Mouse (Mus musculus): ENCODE measurements around the gene Saysd1. TPM values are rescaled to one million over a fixed set of nuclear protein-coding genes. Genes with fewer than 3 reads are reported as not detected.

Gene Saysd1
- polyA plus RNA-seq, 2 experiments, result 1.9 to 4.1 TPM

DNA sequence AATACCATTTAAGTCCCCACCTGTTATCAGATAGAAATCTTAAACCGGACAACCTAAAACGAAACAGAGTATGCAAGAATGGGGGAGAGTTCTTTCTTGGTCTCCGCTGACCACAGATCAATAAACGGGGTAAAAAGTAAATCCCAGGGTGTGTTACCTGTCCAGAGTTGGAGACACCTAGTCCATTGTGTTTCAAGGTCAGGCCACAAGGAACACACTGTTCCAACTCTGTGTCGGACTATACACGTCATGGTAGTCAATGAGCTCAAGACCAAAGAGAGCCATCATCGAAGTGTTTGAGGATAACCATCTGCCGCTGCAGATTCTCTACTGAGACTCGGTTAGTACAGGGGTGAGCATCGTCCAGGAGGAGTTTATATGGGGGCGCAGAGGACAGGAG is 10.2 kb upstream of the Saysd1 start:
- no peak for TF ChIP-seq CTCF (IDR thresholded peaks at IDR 0.05; ENCODE audit: low read depth)
- no peak for TF ChIP-seq EP300 (IDR thresholded peaks at IDR 0.05; ENCODE audit: low read depth)
- Histone ChIP-seq H3K36me3 (replicated peaks; ENCODE audit: control insufficient read depth, insufficient read depth, low read depth) (peaks cover 13% of the 10 kb centered on the region), H3K4me3 (ENCODE audit: insufficient read depth in 1 of 2, low read depth in 2 of 2, low read length in 2 of 2) (no peak overlapping the region), H3K9me3 (ENCODE audit: control insufficient read depth, low read length) (no peaks in the 10 kb centered on the region), H3K4me1 (replicated peaks; ENCODE audit: control insufficient read depth in 2 of 2, insufficient read depth in 2 of 2, low read length in 1 of 2) (no peaks in the 10 kb centered on the region), H3K4me2 (ENCODE audit: low read depth) (no peak overlapping the region), H3K27me3 (ENCODE audit: control insufficient read depth, insufficient read depth, low read length) (no peaks in the 10 kb centered on the region), H3K9ac (replicated peaks) (no peak overlapping the region), H3K27ac (no peak overlapping the region)
- ATAC-seq (ENCODE audit: insufficient read depth) (no peak), DNase-seq (ENCODE audit: low read depth in 3 of 3, low spot score in 3 of 3) (no peak)
- WGBS (ENCODE audit: insufficient replicate concordance), result 83% methylated on average over 11 of the region's 11 CpGs

- H3K9ac ChIP-seq (replicated peaks), result no peak overlapping the region
- TF ChIP-seq CTCF (IDR thresholded peaks at IDR 0.05; ENCODE audit: low read depth), result no peak
- TF ChIP-seq EP300 (IDR thresholded peaks at IDR 0.05; ENCODE audit: low read depth), result no peak
- ATAC-seq (ENCODE audit: insufficient read depth) (no peak), DNase-seq (ENCODE audit: low read depth in 3 of 3, low spot score in 3 of 3) (no peak)
- WGBS (ENCODE audit: insufficient replicate concordance), result 86% methylated on average over 7 of the region's 7 CpGs
- no peak overlapping the region for H3K4me3 ChIP-seq (ENCODE audit: insufficient read depth in 1 of 2, low read depth in 2 of 2, low read length in 2 of 2)
- H3K4me2 ChIP-seq (ENCODE audit: low read depth), result no peak overlapping the region
- peaks cover 18% of the 10 kb centered on the region for H3K36me3 ChIP-seq (replicated peaks; ENCODE audit: control insufficient read depth, insufficient read depth, low read depth)
- no peaks in the 10 kb centered on the region for H3K9me3 ChIP-seq (ENCODE audit: control insufficient read depth, low read length)
- no peaks in the 10 kb centered on the region for H3K27me3 ChIP-seq (ENCODE audit: control insufficient read depth, insufficient read depth, low read length)
- no peak overlapping the region for H3K27ac ChIP-seq
- H3K4me1 ChIP-seq (replicated peaks; ENCODE audit: control insufficient read depth in 2 of 2, insufficient read depth in 2 of 2, low read length in 1 of 2), result no peaks in the 10 kb centered on the region
Measured at GRCm38 (mm10) chr14:20147854-20148253, 9.5 kb upstream of the Saysd1 start.

GRCm38 (mm10) chr14:20144093-20144492 is 5.8 kb upstream of the Saysd1 start:
- 74% methylated on average over 4 of the region's 4 CpGs for WGBS (ENCODE audit: insufficient replicate concordance)
- Histone ChIP-seq H3K9me3 (ENCODE audit: control insufficient read depth, low read length) (no peaks in the 10 kb centered on the region), H3K9ac (replicated peaks) (no peak overlapping the region), H3K4me3 (ENCODE audit: insufficient read depth in 1 of 2, low read depth in 2 of 2, low read length in 2 of 2) (no peak overlapping the region), H3K27ac (no peak overlapping the region), H3K4me1 (replicated peaks; ENCODE audit: control insufficient read depth in 2 of 2, insufficient read depth in 2 of 2, low read length in 1 of 2) (no peaks in the 10 kb centered on the region), H3K4me2 (ENCODE audit: low read depth) (no peak overlapping the region), H3K27me3 (ENCODE audit: control insufficient read depth, insufficient read depth, low read length) (no peaks in the 10 kb centered on the region), H3K36me3 (replicated peaks; ENCODE audit: control insufficient read depth, insufficient read depth, low read depth) (peaks cover 35% of the 10 kb centered on the region)
- ATAC-seq (ENCODE audit: insufficient read depth) (no peak), DNase-seq (ENCODE audit: low read depth in 3 of 3, low spot score in 3 of 3) (no peak)
- TF ChIP-seq CTCF (IDR thresholded peaks at IDR 0.05; ENCODE audit: low read depth), result no peak
- no peak for TF ChIP-seq EP300 (IDR thresholded peaks at IDR 0.05; ENCODE audit: low read depth)

DNA sequence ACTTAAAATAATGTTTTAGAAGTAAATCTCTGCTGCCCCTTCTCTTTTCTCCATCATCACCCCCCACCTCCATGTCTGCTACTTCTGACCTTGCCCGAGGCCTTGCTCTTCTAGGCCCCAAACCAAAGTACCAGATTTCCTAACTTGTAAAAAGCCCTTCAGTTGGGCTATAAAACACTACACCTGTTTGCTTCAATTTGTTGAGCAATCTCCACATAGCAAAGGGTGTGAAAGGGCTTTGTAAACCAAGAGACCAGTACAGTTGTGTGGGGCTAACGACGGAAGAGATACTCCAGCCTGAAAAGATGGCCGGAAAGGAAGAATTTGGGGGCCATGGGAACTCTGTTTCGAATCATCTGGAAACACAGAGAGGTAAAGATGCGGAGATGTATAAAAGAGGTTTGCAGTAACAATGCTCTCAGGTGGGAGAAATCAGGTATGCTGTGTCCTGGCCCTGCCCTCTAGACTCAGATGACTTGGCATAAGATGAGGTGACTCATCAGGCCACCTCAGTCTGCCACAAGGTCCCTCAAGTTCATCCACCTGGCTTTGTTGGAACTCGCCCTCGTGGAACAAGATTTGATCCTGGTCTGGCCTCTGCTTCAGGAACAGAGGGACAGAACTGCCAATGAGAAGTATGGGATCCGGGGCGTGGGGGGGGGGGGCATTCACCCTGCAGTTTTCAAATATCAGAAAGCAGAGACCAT is 3.2 kb downstream of the Saysd1 start:
- no peaks in the 10 kb centered on the region for H3K36me3 ChIP-seq (replicated peaks; ENCODE audit: control insufficient read depth, insufficient read depth, low read depth)
- no peak overlapping the region for H3K9ac ChIP-seq (replicated peaks)
- ATAC-seq (ENCODE audit: insufficient read depth), result no peak
- H3K27ac ChIP-seq, result no peak overlapping the region
- no peaks in the 10 kb centered on the region for H3K27me3 ChIP-seq (ENCODE audit: control insufficient read depth, insufficient read depth, low read length)
- 75% methylated on average over 10 of the region's 10 CpGs for WGBS (ENCODE audit: insufficient replicate concordance)
- no peaks in the 10 kb centered on the region for H3K4me1 ChIP-seq (replicated peaks; ENCODE audit: control insufficient read depth in 2 of 2, insufficient read depth in 2 of 2, low read length in 1 of 2)
- no peak overlapping the region for H3K4me3 ChIP-seq (ENCODE audit: insufficient read depth in 1 of 2, low read depth in 2 of 2, low read length in 2 of 2)
- H3K9me3 ChIP-seq (ENCODE audit: control insufficient read depth, low read length), result no peaks in the 10 kb centered on the region
- no peak for TF ChIP-seq EP300 (IDR thresholded peaks at IDR 0.05; ENCODE audit: low read depth)
- TF ChIP-seq CTCF (IDR thresholded peaks at IDR 0.05; ENCODE audit: low read depth), result no peak
- no peak for DNase-seq (ENCODE audit: low read depth in 3 of 3, low spot score in 3 of 3)
- H3K4me2 ChIP-seq (ENCODE audit: low read depth), result no peak overlapping the region

DNA sequence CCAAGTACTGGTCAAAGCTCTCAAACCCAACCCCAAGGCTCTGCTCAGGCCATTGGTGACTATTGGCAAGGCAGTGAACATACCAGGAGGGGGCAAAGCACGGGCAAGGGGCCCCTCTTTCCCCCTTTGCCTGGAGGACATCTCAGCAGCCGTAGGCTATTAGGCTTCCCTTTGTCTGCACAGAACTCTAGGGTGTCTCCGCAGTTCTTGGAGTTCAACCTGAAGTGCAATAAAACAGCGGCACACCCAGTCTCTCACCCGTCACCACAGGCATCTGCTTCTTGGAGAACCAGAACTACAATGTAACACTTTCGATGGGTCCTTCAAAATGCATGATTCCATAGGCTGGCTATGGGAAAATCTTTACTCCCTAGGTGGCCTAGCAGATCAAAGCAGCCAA is 10.2 kb downstream of the Saysd1 start:
- Histone ChIP-seq H3K4me3 (ENCODE audit: insufficient read depth in 1 of 2, low read depth in 2 of 2, low read length in 2 of 2) (no peak overlapping the region), H3K27me3 (ENCODE audit: control insufficient read depth, insufficient read depth, low read length) (no peaks in the 10 kb centered on the region), H3K36me3 (replicated peaks; ENCODE audit: control insufficient read depth, insufficient read depth, low read depth) (no peaks in the 10 kb centered on the region), H3K4me2 (ENCODE audit: low read depth) (no peak overlapping the region), H3K27ac (no peak overlapping the region), H3K9me3 (ENCODE audit: control insufficient read depth, low read length) (no peaks in the 10 kb centered on the region), H3K9ac (replicated peaks) (no peak overlapping the region), H3K4me1 (replicated peaks; ENCODE audit: control insufficient read depth in 2 of 2, insufficient read depth in 2 of 2, low read length in 1 of 2) (no peaks in the 10 kb centered on the region)
- ATAC-seq (ENCODE audit: insufficient read depth), result no peak
- WGBS (ENCODE audit: insufficient replicate concordance), result 75% methylated on average over 6 of the region's 6 CpGs
- DNase-seq (ENCODE audit: low read depth in 3 of 3, low spot score in 3 of 3), result no peak
- no peak for TF ChIP-seq CTCF (IDR thresholded peaks at IDR 0.05; ENCODE audit: low read depth)
- no peak for TF ChIP-seq EP300 (IDR thresholded peaks at IDR 0.05; ENCODE audit: low read depth)
